Mouse (Mus musculus): ENCODE data around the gene Zfp704.

GRCm38 (mm10) chr3:9436256-9436655, 173.6 kb downstream of the Zfp704 start:
- TF ChIP-seq EP300 (IDR thresholded peaks at IDR 0.05; ENCODE audit: low read depth in 1 of 2, low read length in 2 of 2) (no peak), MAFK (IDR thresholded peaks at IDR 0.05; ENCODE audit: borderline replicate concordance, low read depth, low read length) (no peak), USF1 (IDR thresholded peaks at IDR 0.05; ENCODE audit: low read depth, low read length) (no peak), POLR2A (IDR thresholded peaks at IDR 0.05; ENCODE audit: control insufficient read depth in 1 of 2, insufficient read depth in 1 of 2, low read depth in 1 of 2, low read length in 2 of 2, poor library complexity in 1 of 2) (no peak), E2F4 (IDR thresholded peaks at IDR 0.05; ENCODE audit: borderline replicate concordance, low read depth, low read length) (no peak), ELF1 (IDR thresholded peaks at IDR 0.05; ENCODE audit: low read depth, low read length) (no peak), ETS1 (IDR thresholded peaks at IDR 0.05; ENCODE audit: low read depth, low read length) (no peak), MAX (IDR thresholded peaks at IDR 0.05; ENCODE audit: low read length) (no peak), CTCF (IDR thresholded peaks at IDR 0.05 in 2 of 3, conservative IDR thresholded peaks at IDR 0.05 in 1 of 3; ENCODE audit: control insufficient read depth in 1 of 3, insufficient read depth in 1 of 3, low read depth in 2 of 3, low read length in 3 of 3, poor library complexity in 1 of 3, severe bottlenecking in 1 of 3) (no peak), TBP (IDR thresholded peaks at IDR 0.05; ENCODE audit: low read depth, low read length) (no peak), POLR2AphosphoS2 (IDR thresholded peaks at IDR 0.05; ENCODE audit: low read length) (no peak), NELFE (IDR thresholded peaks at IDR 0.05; ENCODE audit: low read depth, low read length) (no peak), TCF12 (IDR thresholded peaks at IDR 0.05; ENCODE audit: low read depth, low read length) (no peak)

Data from MEL (cell line).